Mouse (Mus musculus): ENCODE measurements around the gene Ptrhd1. TPM values are rescaled to one million over a fixed set of nuclear protein-coding genes. Genes with fewer than 3 reads are reported as not detected.

The Ptrhd1 gene
- polyA plus RNA-seq, 1 experiment from 2014 or later: 7.5 TPM

- no peaks in the 10 kb centered on the region for H3K27me3 ChIP-seq
- no peaks in the 10 kb centered on the region for H3K9me3 ChIP-seq
- H3K9ac ChIP-seq: no peak overlapping the region
- no peaks in the 10 kb centered on the region for H3K4me1 ChIP-seq (replicated peaks)
- H3K4me2 ChIP-seq: no peak overlapping the region
- 93% methylated on average over 16 of the region's 16 CpGs for WGBS
- H3K27ac ChIP-seq (replicated peaks): no peak overlapping the region
- no peak overlapping the region for H3K4me3 ChIP-seq
- peaks cover 73% of the 10 kb centered on the region for H3K36me3 ChIP-seq
- ATAC-seq (ENCODE audit: low read depth): no peak
These were observed 19.2 kb downstream of the Ptrhd1 start for GRCm38 (mm10) chr12:4252742-4253655.

GRCm38 (mm10) chr12:4267765-4268164, 33.9 kb downstream of the Ptrhd1 start:
- 0 out of 2 replicates have a peak, but pooled peaks cover 3% of the 10 kb centered on the region for H3K9me3 ChIP-seq
- H3K9ac ChIP-seq: no peak overlapping the region
- H3K27ac ChIP-seq (replicated peaks): no peak overlapping the region
- H3K36me3 ChIP-seq: peaks cover 70% of the 10 kb centered on the region
- H3K4me3 ChIP-seq: no peak overlapping the region
- WGBS: 96% methylated on average over 4 of the region's 4 CpGs
- H3K4me2 ChIP-seq: no peak overlapping the region
- H3K27me3 ChIP-seq: no peaks in the 10 kb centered on the region
- ATAC-seq (ENCODE audit: low read depth): no peak
- H3K4me1 ChIP-seq (replicated peaks): no peaks in the 10 kb centered on the region

- Histone ChIP-seq H3K4me3 (no peak overlapping the region), H3K36me3 (peaks cover 81% of the 10 kb centered on the region), H3K9ac (no peak overlapping the region), H3K27me3 (no peaks in the 10 kb centered on the region), H3K9me3 (0 out of 2 replicates have a peak, but pooled peaks cover 3% of the 10 kb centered on the region), H3K4me2 (no peak overlapping the region), H3K4me1 (replicated peaks) (no peaks in the 10 kb centered on the region), H3K27ac (replicated peaks) (no peak overlapping the region)
- WGBS: 91% methylated on average over 6 of the region's 6 CpGs
- no peak for ATAC-seq (ENCODE audit: low read depth)
These were observed 37.3 kb downstream of the Ptrhd1 start for GRCm38 (mm10) chr12:4271078-4271477.

- Histone ChIP-seq H3K9ac (no peak overlapping the region), H3K4me1 (replicated peaks) (no peaks in the 10 kb centered on the region), H3K4me3 (no peak overlapping the region), H3K36me3 (peaks cover 30% of the 10 kb centered on the region), H3K9me3 (no peaks in the 10 kb centered on the region), H3K27me3 (no peaks in the 10 kb centered on the region), H3K27ac (replicated peaks) (no peak overlapping the region), H3K4me2 (no peak overlapping the region)
- WGBS: 91% methylated on average over 3 of the region's 3 CpGs
- no peak for ATAC-seq (ENCODE audit: low read depth)
These were observed 45.3 kb downstream of the Ptrhd1 start for GRCm38 (mm10) chr12:4278978-4279755.

GRCm38 (mm10) chr12:4279878-4280277, 46.1 kb downstream of the Ptrhd1 start:
- Histone ChIP-seq H3K9ac (no peak overlapping the region), H3K4me1 (replicated peaks) (no peaks in the 10 kb centered on the region), H3K4me2 (no peak overlapping the region), H3K9me3 (no peaks in the 10 kb centered on the region), H3K36me3 (peaks cover 24% of the 10 kb centered on the region), H3K27ac (replicated peaks) (no peak overlapping the region), H3K27me3 (no peaks in the 10 kb centered on the region), H3K4me3 (no peak overlapping the region)
- 90% methylated on average over 3 of the region's 3 CpGs for WGBS
- no peak for ATAC-seq (ENCODE audit: low read depth)

- ATAC-seq (ENCODE audit: low read depth): no peak
- Histone ChIP-seq H3K4me3 (no peak overlapping the region), H3K9me3 (no peaks in the 10 kb centered on the region), H3K36me3 (peaks cover 20% of the 10 kb centered on the region), H3K9ac (no peak overlapping the region), H3K4me2 (no peak overlapping the region), H3K27ac (replicated peaks) (no peak overlapping the region), H3K4me1 (replicated peaks) (no peaks in the 10 kb centered on the region), H3K27me3 (no peaks in the 10 kb centered on the region)
- WGBS: 52% methylated on average over 3 of the region's 3 CpGs
These were observed 51.4 kb downstream of the Ptrhd1 start for GRCm38 (mm10) chr12:4285186-4285585.

Other genes starting within 250 kb of the Ptrhd1 start
- 32.8 and 34.6 TPM in 2 replicates for gene Efr3b, start 195.1 kb upstream of the Ptrhd1 start, polyA plus RNA-seq (2015; fragmentation: Nextera tagmentation; extraction: Ambion mirVana)
- 13.1 and 13.7 TPM in 2 replicates for gene Dnajc27, start 151.4 kb upstream of the Ptrhd1 start, polyA plus RNA-seq (2015; fragmentation: Nextera tagmentation; extraction: Ambion mirVana)
- 6.9 and 7.2 TPM in 2 replicates for gene Adcy3, start 100.9 kb upstream of the Ptrhd1 start, polyA plus RNA-seq (2015; fragmentation: Nextera tagmentation; extraction: Ambion mirVana)
- 8.1 and 8.5 TPM in 2 replicates for gene Cenpo, start 267 bp downstream of the Ptrhd1 start, polyA plus RNA-seq (2015; fragmentation: Nextera tagmentation; extraction: Ambion mirVana)
- gene Ncoa1, start 243.2 kb downstream of the Ptrhd1 start, polyA plus RNA-seq (2015; fragmentation: Nextera tagmentation; extraction: Ambion mirVana): 13.6 and 14.6 TPM in 2 replicates